26 mouse cellular contexts compared by ENCODE assay signal in the genomic region with DNA sequence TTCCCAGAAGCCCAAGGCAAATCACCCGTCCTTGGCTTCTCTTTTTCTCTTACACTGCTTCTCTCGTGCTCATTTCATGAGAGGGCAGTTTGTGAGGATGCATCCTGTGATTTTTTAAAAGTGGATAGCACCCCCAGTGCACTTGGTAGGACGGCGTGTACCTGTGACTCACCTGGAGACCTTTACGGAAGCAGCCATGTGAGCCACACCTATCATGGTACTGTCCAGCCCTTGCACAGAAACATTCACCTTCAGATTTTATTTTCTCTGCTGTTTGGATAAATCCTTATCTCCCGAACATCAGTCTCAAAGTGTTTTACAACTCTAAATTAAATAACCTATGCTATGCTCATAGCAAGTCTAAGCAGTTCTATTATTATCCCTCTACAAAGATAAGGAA. TPM values are rescaled to one million over a fixed set of nuclear protein-coding genes. Genes with fewer than 3 reads are reported as not detected.
A peak's percentile ranks its signal among the peaks of the same experiment; 100 is the strongest.
DNase-seq lines count a peak whose midpoint lies in the region; ATAC-seq lines count a peak whose summit lies in the region.
"Had no signal": no experiment of that assay in that cellular context is flagged by ENCODE, and none has a peak within 500 bp of the region (broad histone marks: within the 10 kb centered on the region; RNA-seq: fewer than 3 reads in every experiment).

No protein-coding gene starts in this region.

- no peaks in the 10 kb centered on the region for H3K9me3 ChIP-seq in forebrain, embryonic 11.5 days (ENCODE audit: control insufficient read depth, low read length)
- H3K9me3 ChIP-seq in forebrain, embryonic 16.5 days (ENCODE audit: control insufficient read depth, low read length): no peaks in the 10 kb centered on the region
- no peaks in the 10 kb centered on the region for H3K9me3 ChIP-seq in intestine, embryonic 16.5 days (ENCODE audit: control insufficient read depth, low read length)
- H3K9me3 ChIP-seq: embryonic facial prominence, embryonic 13.5 days; embryonic facial prominence, embryonic 15.5 days; forebrain, embryonic 10.5 days; forebrain, embryonic 13.5 days; forebrain, embryonic 15.5 days; G1E had no signal

- H3K4me1 ChIP-seq in forebrain, embryonic 11.5 days (replicated peaks; ENCODE audit: control insufficient read depth, insufficient read depth, low read length): peaks cover 6% of the 10 kb centered on the region; the same call in 1 of the 2 replicates
- peaks cover 12% of the 10 kb centered on the region for H3K4me1 ChIP-seq in forebrain, embryonic 16.5 days (replicated peaks; ENCODE audit: control insufficient read depth, insufficient read depth, low read length)
- peaks cover 22% of the 10 kb centered on the region for H3K4me1 ChIP-seq in intestine, embryonic 16.5 days (ENCODE audit: control insufficient read depth, insufficient read depth, low read length)

- DNase-seq in forebrain, embryonic 11.5 days (ENCODE audit: low spot score): peak; percentile 38
- peak; percentile 85 for DNase-seq in heart, adult 11 months
- DNase-seq in heart, postnatal 36 days: no peak
- DNase-seq in Muller cell, postnatal 12 days (ENCODE audit: inconsistent ontology term): no peak
- DNase-seq in layer of hippocampus, adult 18-20 months (ENCODE audit: low spot score in 2 of 2): no peak
- DNase-seq: adrenal gland, adult 2 months; adrenal gland, postnatal 10 days; adrenal gland, postnatal 25 days; B cell, adult 2 months; cerebellum, adult 11 months; cerebellum, adult 18-20 months; cerebellum, adult 8-10 months; cerebellum, adult 9-11 months; cerebellum, postnatal 14 days; cerebellum, postnatal 36 days; embryo, embryonic 11 days had no signal

- WGBS in forebrain, embryonic 11.5 days: 90% methylated on average over 6 of the region's 6 CpGs
- WGBS in forebrain, embryonic 16.5 days: 94% methylated on average over 6 of the region's 6 CpGs
- 67% methylated on average over 6 of the region's 6 CpGs for WGBS in intestine, embryonic 16.5 days

- ATAC-seq in forebrain, embryonic 11.5 days (replicated peaks; ENCODE audit: low FRiP score): no peak
- ATAC-seq in forebrain, embryonic 16.5 days: no peak
- peak; percentile 60 for ATAC-seq in intestine, embryonic 16.5 days
- ATAC-seq: CD4-positive, CD25-positive, alpha-beta regulatory T cell, adult 4 months; forebrain, embryonic 13.5 days; forebrain, embryonic 15.5 days had no signal

- intact Hi-C loops in heart, postnatal 36 days (cut with DNase I): loop anchor here (5.0 kb wide), 1 partner anchor 56 kb away; no protein-coding TSS in a partner anchor

- no peak overlapping the region for H3K27ac ChIP-seq in forebrain, embryonic 11.5 days (ENCODE audit: low read depth, low read length)
- H3K27ac ChIP-seq in forebrain, embryonic 16.5 days (ENCODE audit: low read length): no peak overlapping the region
- H3K27ac ChIP-seq in intestine, embryonic 16.5 days (ENCODE audit: low read length): no peak overlapping the region
- H3K27ac ChIP-seq: embryonic facial prominence, embryonic 13.5 days; embryonic facial prominence, embryonic 15.5 days; forebrain, embryonic 10.5 days; forebrain, embryonic 13.5 days; forebrain, embryonic 15.5 days had no signal

- no peaks in the 10 kb centered on the region for H3K27me3 ChIP-seq in forebrain, embryonic 11.5 days (ENCODE audit: control insufficient read depth, insufficient read depth, low read length)
- no peaks in the 10 kb centered on the region for H3K27me3 ChIP-seq in forebrain, embryonic 16.5 days (replicated peaks; ENCODE audit: control insufficient read depth, insufficient read depth, low read length)
- H3K27me3 ChIP-seq in intestine, embryonic 16.5 days (replicated peaks; ENCODE audit: control insufficient read depth, insufficient read depth, low read length): no peaks in the 10 kb centered on the region
- H3K27me3 ChIP-seq: embryonic facial prominence, embryonic 13.5 days; embryonic facial prominence, embryonic 15.5 days; forebrain, embryonic 13.5 days; forebrain, embryonic 15.5 days had no signal

- no peak overlapping the region for H3K4me2 ChIP-seq in forebrain, embryonic 11.5 days (ENCODE audit: low read depth, low read length, severe bottlenecking)
- no peak overlapping the region for H3K4me2 ChIP-seq in forebrain, embryonic 16.5 days (ENCODE audit: low read length)
- no peak overlapping the region for H3K4me2 ChIP-seq in intestine, embryonic 16.5 days (ENCODE audit: low read depth, low read length)
- H3K4me2 ChIP-seq: embryonic facial prominence, embryonic 13.5 days; embryonic facial prominence, embryonic 15.5 days; forebrain, embryonic 13.5 days; forebrain, embryonic 15.5 days had no signal

- no peak overlapping the region for H3K4me3 ChIP-seq in forebrain, embryonic 11.5 days (ENCODE audit: low read depth, low read length)
- H3K4me3 ChIP-seq in forebrain, embryonic 16.5 days (replicated peaks; ENCODE audit: low read length): no peak overlapping the region
- no peak overlapping the region for H3K4me3 ChIP-seq in intestine, embryonic 16.5 days (ENCODE audit: low read length)
- H3K4me3 ChIP-seq: embryonic facial prominence, embryonic 13.5 days; embryonic facial prominence, embryonic 15.5 days; erythroblast, embryonic 14.5 days; forebrain, embryonic 10.5 days; forebrain, embryonic 13.5 days; forebrain, embryonic 15.5 days had no signal

- H3K9ac ChIP-seq in forebrain, embryonic 11.5 days (ENCODE audit: low read length): no peak overlapping the region
- H3K9ac ChIP-seq in forebrain, embryonic 16.5 days (replicated peaks; ENCODE audit: low read depth, low read length): no peak overlapping the region
- H3K9ac ChIP-seq in intestine, embryonic 16.5 days (ENCODE audit: low read depth, low read length): no peak overlapping the region
- H3K9ac ChIP-seq: embryonic facial prominence, embryonic 13.5 days; embryonic facial prominence, embryonic 15.5 days; forebrain, embryonic 13.5 days; forebrain, embryonic 15.5 days had no signal

- no peaks in the 10 kb centered on the region for H3K36me3 ChIP-seq in forebrain, embryonic 11.5 days (ENCODE audit: control insufficient read depth, insufficient read depth, low read length)
- no peaks in the 10 kb centered on the region for H3K36me3 ChIP-seq in forebrain, embryonic 16.5 days (ENCODE audit: control insufficient read depth, insufficient read depth)
- H3K36me3 ChIP-seq in intestine, embryonic 16.5 days (ENCODE audit: control insufficient read depth, insufficient read depth, low read length): no peaks in the 10 kb centered on the region
- H3K36me3 ChIP-seq: embryonic facial prominence, embryonic 13.5 days; embryonic facial prominence, embryonic 15.5 days; forebrain, embryonic 15.5 days had no signal

RNA-seq across cellular contexts. Expression of a gene that starts 20.0 kb away (rescaled TPM):
- polyA plus RNA-seq in forebrain, embryonic 11.5 days (2014; fragmentation: Nextera tagmentation; extraction: Ambion mirVana): 13.7 and 16.5 TPM in 2 replicates
- 4.7 and 6.4 TPM in 2 replicates for polyA plus RNA-seq in forebrain, embryonic 16.5 days (2015; fragmentation: Nextera tagmentation; extraction: Ambion mirVana)
- 1 to 10 TPM; 3.7 to 3.8 TPM for total RNA-seq in heart, postnatal 36 days (2021)
- polyA plus RNA-seq in intestine, embryonic 16.5 days (2015; fragmentation: Nextera tagmentation; extraction: Ambion mirVana): 4.9 and 5.2 TPM in 2 replicates
- total RNA-seq in layer of hippocampus, adult 18-20 months (2021): 10 to 100 TPM; 31.4 to 35.4 TPM

Comparison
In these comparisons a context has a peak if more than half of its experiments do, and no peak if none do; other contexts are left out.
1. DNase-seq: peak in forebrain, embryonic 11.5 days (single experiment) and heart, adult 11 months (single experiment); none in heart, postnatal 36 days (0 of 2), Muller cell, postnatal 12 days (single experiment) and layer of hippocampus, adult 18-20 months (0 of 2).